Mouse (Mus musculus): Measurements from ENCODE around the gene Pold2.

Gene Pold2

DNA sequence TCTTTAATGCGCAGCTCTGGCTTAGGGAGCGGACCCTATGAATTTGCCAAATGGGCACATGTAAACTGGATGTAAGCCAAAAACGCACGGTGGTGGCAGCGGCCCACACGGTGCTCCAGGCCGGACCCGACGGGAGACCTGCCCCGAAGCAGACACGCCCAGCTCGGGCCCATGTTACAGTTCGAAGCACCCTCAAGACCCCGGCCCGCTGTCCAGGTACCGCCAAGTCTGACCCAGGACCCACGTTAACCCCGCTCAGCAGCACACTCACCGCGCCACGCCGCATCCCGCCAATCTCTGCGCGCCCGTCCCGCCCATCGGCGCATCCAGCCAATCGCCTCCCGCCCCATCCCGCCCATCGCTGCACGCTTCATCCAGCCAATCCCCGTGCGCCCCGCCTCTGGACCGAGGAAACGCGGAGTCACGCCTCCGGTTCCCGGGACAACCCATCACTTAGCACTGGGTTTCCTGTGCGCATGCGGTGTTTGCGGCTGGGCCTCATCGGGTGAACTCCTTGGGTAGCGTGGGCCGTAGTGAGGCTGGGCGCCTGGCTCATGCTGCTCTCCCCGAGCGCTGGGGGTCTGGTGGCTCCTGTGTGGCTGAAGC lies at the start of gene Pold2:
Gene Pold2, minus strand, starts transcription at position 372 of the 606 bp plus-strand sequence.
- peak; percentile 96 to 98 for DNase-seq

DNA sequence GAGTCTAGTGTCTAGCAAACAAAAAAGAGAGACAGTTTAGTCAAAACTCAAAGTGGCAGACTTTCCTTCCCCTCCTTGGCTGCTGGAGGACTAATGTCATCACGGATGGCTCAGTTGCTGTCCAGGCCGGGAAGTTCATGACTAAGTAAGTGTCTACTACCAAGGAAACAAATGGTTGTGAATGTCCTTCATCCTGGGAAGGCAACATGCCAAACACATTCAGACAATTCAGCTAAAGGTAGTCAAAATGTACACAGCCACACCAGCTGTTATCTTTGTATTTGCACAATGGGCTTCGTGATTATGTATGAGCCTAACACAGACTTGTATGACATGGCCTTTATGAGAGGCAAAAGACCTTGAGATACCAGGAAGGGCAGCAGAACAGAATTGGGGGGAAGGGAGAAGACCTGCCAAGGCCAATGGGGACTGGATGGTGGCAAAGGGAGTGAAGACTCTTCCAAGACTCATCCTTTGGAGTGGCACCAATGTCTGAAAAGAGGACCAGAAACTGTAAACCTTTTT lies 48.7 kb upstream of the Pold2 start:
- DNase-seq: no peak

DNA sequence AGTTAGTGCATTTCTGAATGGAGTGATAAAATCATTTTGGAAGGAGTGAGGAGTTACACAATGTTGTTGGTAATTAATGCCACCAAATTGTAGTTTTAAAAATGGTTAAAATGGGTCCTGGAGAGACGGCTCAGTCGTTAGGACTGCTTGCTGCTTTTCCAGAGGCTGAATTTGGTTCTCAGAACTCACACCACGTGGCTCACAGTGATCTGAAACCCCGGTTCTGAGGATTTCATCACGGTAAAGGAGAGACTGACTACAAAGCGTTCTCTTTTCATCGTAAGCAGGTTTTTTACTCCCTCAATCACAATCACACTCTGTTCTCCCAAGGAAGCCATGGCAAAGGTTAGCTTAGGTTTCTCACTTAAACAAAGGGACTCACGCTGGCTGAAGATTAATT lies 46.6 kb upstream of the Pold2 start:
- no peak for DNase-seq

DNA sequence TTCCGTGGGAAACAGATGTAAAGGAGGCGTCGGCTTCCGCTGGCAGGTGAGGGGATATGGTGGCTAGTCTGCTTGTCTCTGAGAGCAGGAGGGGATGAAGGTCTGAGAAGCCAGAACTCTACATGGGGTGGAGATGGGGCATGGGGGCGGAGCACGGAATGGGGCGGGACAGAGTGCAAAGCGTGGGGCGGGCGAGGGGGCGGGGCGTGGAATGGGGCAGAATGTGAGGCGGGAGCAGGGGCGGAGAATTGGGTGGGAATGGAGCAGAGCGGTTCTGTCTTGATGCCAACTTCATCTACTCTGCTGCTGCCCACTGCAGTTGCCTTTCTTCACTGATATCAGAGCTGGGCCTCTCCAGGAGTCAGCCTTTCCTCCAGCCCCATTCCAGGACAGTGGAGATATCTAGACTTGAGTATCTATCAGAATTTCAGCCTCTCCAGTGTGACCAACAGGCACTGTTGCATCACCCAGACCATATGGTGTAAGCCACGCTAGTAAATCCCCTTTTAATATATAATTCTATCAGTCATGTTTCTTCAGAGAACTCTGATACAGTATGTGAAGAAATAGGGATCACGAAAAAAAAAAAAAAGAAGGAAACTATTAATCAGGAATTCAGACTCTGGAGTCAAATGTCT lies 42.4 kb upstream of the Pold2 start:
- no peak for DNase-seq

DNA sequence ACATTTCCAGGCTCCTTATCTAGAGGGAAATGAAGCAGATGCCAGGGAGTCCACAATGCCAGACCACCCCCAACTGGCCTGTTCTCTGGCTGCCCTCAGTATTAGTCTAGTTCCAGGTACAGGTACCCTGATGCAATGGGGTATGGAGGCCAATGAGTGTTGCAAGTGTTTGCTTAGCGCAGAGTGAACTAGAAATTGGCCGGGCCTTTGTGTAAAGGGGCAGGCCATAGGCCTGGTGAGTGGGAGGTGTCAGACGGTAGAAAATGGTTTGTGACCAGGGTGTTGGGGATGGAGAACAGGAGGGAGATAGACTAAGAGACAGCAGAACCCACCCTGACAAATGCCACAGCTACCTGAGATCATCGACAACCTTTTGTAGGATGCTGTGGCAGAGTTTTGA lies 41.5 kb upstream of the Pold2 start:
- DNase-seq: no peak

DNA sequence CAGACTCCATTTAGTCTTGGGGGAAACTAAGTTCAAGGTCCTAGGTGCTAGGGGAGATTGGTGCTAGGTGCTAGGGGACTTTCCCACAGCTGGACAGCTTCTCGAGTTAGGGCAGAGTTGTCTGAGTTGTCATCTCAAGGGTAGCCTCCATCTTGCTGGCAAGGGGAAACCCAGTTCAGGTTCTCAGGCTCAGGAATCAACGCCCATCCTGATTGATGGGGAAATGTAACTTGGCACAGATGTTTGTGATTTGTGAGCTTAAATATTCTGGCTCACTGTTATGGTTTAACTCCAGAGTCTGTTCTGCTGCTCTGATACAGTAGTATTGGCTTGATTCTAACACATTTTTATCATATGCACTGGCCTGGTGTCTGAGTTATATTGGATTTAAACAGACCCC lies 40.0 kb upstream of the Pold2 start:
- DNase-seq: no peak

DNA sequence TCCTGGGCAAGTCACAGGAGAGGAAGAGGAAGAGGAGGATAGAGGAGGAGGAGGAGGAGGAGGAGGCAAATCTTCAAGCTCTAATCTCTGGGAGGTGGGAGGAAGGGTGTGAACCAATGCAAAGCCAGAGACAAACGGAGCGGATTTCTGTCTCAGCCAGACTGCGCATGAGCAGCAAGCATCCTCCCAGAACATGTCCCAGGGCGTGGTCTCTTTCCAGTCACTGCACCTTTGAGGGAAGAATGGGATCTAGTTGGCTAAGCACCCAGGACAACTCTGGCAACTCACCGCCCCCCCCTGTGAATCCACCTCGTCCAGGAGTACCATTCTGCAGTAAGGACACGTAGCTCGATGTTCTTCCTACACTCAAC lies 38.1 kb upstream of the Pold2 start:
- DNase-seq: peak; percentile 68 to 79

DNA sequence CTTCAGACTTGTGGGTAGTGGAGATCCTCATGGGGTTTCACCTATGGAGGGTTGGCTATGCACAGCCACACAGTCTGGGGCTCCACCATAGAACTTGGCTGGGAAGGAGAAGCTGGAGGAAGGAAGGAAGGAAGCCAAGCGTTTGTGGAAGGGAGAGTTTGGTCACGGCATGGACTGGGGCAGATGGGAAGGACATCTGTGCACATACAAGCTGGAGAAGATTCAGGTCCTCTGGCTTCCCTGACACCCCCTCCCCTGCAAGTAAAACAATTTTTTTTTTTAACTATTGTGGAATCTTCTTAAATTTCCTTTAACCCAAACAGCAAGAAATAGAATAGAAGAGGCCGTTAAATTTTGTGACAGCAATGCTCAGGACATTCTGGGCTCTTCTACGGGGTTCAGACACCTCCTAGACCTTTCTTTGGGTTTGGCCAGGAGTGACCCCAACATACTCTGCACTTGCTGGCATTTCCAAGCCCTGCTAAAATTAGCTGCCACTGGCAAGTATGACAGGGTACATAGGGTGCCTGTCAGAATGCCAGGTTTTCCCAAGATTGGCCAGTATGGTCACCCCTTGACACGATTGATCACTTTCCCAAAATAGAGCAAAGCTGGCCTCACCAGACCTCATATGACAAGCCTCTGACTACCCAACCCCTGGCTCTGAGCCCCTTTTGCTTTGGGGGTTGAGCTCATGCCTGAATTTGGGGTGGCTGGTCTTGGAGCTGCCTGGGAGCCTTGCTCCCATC lies 37.5 kb upstream of the Pold2 start:
- DNase-seq: peak; percentile 59 to 60

DNA sequence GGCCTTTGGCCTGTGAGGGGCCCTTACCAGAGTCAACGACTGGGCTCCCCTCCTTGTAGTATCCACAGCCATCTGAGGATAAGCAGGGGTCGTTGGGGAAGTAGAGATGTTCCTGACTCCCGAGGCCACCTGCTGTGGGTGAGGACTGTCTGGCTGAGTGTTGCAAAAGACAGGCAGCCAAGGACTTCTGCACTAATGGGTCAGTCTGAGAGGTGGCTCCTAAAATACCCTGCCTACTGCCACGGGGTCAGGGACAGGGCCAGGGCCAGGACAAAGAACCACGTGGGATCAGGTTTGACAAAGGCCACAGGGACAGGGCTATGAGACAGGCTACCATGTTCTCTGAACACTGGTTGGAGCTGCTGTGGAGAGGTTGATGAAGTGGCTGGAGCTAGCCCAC lies 36.8 kb upstream of the Pold2 start:
- no peak for DNase-seq

DNA sequence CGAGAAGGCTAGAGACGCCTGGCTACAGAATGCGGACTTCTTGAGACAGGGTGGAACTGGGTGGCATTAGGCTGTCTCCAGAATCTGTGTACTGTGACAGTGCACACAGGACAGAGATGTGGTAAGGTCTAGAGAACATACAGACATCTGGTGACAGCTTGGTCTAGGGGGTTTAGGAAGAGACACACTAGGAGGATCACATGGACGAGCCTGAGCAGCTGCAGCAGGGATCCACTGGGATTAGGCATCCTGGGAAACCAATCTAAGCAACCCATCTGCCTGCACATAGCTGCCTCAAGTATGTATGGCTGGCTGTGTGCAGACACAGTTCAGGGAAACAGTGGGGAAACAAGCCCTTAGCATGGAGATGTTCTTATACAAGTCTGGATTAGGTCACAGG lies 35.8 kb upstream of the Pold2 start:
- no peak for DNase-seq

DNA sequence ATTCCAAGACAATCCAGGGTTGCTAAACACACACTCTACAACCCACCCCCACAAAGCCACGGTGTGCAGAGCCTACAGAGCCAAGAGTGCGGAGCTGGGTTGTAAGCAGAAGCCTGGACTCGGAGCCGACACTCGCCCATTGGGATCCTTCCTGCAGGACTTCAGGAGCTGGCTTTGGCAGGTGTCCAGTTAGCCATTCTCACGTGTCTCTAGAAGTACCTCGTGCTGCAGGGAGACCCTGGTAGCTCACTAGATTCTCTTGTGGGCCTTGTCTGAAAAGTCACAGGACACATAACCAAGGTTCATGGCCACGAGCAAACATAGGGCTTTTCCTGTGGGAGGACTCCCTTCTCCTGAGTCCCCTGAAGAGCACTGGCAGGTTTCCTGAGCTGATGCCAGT lies 35.2 kb upstream of the Pold2 start:
- peak; percentile 45 to 58 for DNase-seq

DNA sequence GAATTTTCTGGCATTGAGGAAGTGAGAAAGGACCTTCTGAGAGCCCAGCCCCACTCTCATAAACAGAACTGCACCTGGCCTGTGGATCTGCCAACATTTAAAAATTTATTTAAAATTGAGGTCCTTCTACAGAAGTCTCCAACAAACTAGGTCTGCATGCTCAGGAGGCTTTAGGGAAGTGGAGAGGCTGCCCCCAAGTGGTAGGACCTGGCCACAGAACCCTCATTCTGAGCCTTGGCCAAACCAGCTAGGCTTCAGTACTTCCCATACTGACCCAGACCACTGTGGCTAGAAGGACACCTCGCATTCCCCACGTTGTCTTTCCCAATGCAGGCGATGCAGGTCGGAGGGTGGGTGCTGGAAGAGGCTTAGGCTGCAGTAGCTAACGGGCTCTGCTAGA lies 34.5 kb upstream of the Pold2 start:
- peak; percentile 85 to 89 for DNase-seq

DNA sequence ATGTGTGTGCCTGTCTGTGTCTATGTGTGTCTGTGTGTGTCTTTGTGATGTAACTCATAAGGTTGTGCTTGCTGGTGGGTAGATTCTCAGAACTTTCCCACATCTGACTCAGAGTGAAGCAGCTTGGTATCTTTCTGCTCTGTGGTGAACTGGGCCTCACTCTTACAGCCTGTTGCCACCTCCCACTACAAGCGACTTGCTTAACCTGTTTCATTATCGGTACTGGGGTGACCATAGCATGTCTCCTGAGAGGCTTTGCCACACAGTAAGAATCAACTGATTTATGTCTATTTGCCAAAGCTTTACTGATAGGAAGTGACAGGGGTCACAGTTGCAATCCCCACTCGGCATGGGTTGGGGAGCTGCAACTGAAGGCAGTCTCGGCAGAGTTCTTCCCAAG lies 30.6 kb upstream of the Pold2 start:
- DNase-seq: no peak

DNA sequence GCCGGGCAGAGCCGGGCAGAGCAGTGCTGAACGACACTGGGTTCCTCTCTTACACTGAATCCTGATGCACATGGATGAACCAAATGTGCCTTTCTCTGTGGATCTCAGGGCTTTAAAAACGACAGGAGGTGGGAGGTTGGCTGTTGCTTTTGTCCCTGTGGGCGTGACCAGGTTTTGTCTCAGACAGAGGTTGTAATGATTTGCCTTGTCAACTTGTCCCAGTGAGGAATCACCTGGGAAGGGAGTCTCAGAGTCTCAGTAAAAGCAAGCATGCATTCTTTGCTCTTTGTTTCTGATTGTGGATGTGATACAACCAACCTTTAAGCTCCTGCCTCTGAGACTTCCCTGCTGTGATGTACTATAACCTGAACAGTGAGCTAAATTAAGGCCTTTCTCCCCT lies 29.0 kb upstream of the Pold2 start:
- DNase-seq: no peak

DNA sequence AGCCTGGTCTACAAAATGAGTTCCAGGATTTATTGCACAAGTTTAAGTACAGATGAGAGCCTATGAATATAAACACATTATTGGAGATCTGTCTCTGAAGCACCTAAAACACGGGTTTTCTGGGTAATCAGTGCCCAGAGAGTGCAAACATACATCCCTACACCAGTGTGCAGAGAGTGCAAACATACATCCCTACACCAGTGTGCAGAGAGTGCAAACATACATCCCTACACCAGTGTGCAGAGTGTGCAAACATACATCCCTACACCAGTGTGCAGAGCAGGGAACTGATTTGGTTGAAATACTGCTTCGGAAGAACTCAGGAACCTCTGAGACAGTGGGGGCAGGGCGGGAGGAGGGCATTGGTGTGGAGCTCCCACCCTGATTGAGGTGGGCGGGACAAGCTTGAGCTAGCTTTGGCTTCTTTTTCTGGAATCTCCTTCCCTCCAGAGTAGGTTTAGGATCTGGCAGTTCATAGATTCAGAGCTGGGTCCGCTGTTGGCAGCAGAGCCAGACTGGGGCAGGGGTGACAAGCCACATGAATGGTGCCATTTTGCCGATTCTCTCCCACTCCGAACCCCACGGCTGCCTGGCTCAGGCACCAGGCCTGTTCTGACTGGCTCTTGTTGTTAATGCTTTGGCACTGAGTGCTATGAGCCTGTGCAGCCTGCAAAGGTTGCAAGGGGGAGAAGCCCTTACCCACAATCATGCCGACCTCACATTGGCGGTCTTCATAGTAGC lies 27.9 kb upstream of the Pold2 start:
- peak in 1 of 2 experiments; percentile 9 for DNase-seq

DNA sequence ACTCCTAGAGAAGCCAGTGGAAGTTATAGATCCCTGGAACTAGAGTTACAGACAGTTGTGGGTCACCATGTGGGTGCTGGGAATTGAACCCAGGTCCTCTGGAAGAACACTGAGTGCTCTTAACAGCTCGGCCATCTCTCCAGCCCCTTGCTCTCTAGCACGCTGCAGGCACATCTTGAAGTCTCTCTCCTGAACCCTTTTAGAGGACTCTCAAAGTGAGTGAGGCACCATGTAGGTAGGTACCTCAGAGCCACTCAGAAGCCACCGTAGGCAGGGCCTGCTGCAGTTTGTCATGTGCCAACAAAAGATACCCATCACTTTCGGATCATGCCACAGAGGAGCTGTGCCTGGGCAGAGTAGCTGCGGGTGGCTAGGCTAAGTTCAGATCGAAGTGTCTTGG lies 26.8 kb upstream of the Pold2 start:
- DNase-seq: no peak

DNA sequence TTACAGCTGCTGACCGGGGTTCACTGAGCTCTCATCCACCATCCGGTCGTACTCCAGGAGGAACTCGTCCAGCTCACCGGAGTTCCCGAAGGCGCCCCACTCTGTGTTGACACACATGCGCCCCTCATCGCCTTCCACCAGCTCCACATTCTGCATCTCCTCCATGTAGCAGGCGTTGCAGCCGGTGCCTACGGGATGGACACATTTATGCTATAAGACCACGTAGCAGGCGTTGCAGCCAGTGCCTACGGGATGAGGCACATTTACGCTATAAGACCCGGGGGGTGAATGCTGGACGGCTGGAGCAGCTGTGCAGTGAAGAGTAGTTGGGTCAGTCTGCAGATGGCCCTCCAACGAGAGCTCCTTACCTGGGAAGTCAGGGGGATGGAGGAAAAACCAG lies 26.3 kb upstream of the Pold2 start:
- DNase-seq: peak in 1 of 2 experiments; percentile 8

DNA sequence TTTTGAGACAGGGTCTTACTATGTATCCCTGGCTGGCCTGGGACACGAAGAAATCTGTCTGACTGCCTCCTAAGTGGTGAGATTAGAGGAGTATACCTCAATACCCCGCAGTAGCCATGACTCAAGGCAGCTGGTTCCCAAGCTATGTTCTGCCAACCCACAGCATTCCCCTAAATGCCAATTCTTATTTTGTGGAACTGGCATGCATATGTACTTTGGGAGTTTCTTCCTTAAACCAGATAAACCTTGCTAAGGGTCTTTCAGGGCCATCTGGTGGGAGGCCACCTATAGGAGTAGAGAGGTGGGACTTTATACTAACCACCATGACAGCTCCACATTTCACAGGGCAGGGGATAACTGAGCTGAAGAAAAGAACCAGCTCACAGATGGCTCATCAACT lies 25.8 kb upstream of the Pold2 start:
- DNase-seq: no peak

DNA sequence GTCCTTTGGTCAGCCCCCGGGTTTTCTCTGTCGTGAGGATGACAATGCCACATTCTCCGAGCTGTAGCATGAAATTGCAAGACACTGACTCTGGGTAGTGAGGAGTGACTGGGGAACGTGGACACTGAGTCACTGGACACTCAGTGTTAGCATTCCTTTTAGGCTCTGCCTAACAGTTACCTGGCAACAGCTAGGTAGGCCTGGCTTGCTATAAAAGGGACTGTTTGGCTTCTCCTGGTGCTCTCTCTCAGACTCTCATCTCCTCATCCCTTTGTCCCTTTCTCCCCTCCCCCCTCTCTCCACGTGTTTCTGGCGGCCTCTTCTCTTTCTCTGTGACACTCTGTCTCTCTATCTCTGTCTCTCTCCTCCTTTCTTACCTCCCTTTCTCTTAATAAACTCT lies 24.3 kb upstream of the Pold2 start:
- DNase-seq: peak in 1 of 2 experiments; percentile 1

DNA sequence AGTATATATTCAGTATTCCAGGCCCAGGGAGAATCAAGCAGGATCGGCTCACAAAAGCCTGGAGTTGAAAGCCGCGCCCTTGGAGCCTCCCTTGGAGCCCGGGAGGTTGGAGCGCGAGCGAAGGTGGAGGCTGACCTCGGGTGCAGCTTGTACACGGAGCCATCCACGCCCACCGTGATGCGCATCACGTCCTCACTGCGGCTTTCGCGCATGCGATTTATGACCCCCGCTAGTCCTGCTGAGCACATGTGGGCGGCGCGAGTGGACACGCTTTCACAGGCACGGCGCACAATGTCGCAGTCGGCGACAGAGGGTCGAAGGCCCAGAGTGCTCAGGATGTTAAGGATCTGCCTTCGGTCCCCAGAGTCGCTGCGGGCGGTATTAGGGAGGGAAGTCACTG lies 23.9 kb upstream of the Pold2 start:
- peak; percentile 58 to 70 for DNase-seq

DNA sequence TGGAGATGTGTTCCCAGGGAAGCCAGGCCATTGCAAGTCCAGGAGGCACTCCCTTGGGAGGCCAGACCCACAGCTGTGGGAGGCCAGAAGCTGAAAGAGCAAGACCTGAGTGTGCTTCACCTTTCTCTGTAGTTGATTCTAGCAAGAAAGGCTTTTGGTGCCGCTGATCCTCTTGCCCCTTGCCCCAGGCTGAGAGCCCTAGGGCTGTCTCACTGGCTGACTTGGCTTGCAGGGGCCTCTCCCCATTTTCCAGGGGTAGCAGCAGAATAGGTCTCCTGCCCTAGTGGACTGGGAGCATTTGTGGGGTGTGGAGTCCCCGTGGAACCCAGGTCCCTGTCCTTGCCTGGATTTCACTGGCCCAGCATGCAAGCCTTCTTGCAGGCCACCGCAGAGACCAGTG lies 23.2 kb upstream of the Pold2 start:
- no peak for DNase-seq

DNA sequence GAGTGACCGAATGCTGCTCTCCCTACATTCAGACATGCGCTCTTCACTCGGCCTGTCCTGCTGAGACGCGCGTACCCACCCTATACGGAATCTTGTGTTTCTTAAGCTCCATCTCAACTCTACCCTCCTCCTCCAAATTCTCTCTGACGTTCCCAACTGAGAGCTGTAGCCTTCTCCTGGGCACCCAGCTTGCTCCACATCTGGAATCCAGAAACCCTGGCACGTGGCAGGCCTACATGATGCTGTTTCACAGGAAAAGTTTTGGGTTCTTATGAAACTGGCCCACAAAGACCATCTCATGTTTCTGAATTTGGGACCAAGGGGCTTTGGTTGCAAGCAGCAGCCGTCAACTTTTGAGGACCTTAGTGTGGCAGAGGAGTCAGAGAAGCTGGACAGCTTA lies 21.2 kb upstream of the Pold2 start:
- no peak for DNase-seq

DNA sequence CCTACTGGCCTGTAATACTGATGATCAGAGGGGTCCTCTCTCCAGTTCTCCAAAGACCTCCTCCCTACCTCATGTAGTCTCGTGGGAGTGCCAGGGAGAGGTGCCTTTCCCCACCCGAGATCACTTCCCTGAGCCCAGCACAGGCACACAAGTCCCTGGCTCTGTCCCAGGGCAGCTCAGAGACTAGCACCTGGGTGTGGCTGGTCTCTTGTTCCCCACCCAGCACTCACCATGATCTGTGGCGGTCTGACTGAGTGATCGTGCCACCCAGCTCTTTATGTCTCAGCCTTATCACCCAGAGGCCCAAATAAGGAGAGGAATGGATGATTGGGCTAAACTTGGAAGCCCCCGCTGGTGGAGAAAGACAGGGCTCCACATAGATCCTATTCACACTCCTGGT lies 20.4 kb upstream of the Pold2 start, which contains the start of gene Myl7:
Gene Myl7, minus strand, starts transcription at position 252 of the 400 bp plus-strand sequence.
- DNase-seq: no peak
